Mouse (Mus musculus): ENCODE results near the gene Lrmda.

The Lrmda gene

DNA sequence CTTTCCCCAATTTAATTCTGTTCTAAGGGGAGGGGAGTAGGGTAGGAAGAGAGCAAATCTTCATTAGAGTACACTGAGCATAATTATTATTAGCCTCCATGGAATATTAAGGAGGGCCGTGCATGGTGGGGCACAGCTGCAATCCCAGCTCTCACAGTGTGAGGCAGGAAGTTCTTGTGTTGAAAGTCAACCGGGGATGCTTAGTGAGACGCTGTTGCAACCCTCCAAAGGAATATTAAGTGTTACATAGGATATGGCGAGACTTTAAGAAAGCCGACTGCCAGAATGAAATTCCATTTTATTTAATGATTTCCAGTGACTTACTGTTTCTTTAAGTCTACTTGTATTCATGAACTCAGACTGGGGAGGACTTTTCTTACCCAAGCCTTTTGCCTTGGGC, 23.9 kb downstream of the Lrmda start:
- DNase-seq (ENCODE audit: low spot score) = no peak

DNA sequence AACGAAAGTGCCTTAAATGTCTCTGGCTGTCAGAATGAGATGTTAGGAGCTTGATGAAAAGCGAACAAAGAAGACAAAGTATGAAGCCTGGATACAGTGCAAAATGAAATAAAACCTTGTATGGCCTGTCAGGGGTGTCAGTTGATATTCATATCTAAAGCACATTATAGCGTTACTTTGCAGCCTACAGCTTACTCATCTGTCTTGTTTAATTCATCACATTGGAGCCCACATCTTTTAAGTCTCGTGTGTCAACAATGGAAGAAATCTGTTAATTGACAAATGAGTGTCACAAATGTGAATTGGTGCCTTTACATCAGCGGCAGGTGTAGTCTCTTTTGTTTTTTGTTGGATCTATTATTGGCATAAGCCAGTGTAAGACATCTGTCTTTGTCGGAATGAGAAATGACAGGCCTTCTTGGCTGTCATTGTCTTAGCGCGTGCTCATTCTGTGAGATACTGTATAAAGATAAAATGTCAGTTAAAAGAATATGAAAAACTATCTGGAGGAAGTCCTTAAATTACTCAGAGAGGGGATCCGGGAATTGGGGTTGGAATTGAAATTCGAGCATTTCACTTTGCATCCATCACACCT, 26.8 kb downstream of the Lrmda start:
- DNase-seq (ENCODE audit: low spot score) = no peak

DNA sequence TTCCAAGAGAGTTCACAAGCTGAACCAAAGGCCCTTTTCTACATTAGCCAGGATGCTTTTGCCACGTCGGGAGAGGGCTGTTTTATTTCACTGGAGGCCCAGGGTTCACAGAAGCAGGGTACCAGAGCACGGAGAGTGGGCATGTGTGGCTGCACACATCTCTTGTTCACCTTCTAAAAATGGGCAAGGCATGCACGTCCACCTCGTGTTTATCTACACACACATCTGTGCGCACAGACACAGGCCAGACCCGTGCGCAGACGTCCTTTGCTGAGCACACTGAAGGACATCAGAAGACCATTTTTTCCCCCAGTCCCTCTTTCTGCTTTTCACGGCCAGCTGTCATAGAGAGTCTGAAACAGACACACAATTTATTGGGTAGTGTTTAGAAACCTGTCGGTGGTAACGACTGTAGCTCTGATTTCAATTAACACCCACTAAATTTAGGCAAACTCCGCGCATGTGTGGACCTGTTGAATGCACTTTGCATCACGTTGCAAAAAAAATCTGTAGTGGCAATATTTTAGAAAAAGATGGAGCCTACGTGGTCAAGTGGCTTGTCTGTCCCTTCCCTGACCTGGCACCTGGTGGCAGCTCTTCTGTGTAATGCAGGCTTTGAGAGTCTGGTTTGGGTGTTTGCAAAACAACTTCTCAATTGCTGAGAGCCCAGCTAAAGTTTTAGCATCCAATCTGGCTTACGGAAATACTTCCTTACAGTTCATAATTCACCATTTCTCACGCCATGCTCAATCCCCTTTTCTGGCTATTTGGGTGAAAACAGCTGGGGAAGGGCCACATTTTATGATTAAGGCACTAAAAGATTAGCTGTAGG, 28.8 kb downstream of the Lrmda start:
- DNase-seq (ENCODE audit: low spot score) = no peak

DNA sequence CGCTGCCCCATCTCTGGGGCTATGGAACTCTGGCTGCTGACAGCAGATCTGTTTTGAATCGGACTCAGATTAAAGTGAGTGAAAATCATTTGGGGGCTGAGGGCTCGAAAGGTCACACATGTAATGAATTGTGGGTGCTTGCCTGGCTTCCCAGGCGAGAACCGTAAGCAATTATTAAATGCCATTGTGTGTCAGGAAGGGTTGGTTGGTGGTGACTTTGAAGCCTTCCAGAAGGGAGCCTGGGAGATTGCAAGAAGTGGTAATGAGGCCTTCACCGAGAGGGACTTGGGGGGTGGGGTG, 29.3 kb downstream of the Lrmda start:
- no peak for DNase-seq (ENCODE audit: low spot score)

DNA sequence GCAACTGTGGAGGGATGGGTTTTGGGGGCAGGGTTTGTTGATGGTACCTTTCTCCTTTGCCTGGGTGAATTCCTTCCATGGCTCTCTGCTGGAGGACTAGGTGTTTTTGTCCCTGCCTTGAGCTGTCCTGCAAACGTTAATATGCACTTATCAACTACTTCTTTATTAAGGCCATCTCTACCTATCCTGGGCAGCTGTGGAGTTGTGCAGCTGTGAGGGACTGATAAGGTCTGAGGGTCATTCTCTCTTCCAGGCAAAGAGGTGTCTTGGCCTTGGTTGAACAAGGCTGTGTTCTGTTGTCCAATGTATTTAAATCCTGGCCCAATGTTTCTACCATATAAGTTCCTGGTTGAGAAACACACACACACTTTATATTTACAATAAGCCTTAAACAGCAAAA, 29.8 kb downstream of the Lrmda start:
- peak; percentile 4 for DNase-seq (ENCODE audit: low spot score)

DNA sequence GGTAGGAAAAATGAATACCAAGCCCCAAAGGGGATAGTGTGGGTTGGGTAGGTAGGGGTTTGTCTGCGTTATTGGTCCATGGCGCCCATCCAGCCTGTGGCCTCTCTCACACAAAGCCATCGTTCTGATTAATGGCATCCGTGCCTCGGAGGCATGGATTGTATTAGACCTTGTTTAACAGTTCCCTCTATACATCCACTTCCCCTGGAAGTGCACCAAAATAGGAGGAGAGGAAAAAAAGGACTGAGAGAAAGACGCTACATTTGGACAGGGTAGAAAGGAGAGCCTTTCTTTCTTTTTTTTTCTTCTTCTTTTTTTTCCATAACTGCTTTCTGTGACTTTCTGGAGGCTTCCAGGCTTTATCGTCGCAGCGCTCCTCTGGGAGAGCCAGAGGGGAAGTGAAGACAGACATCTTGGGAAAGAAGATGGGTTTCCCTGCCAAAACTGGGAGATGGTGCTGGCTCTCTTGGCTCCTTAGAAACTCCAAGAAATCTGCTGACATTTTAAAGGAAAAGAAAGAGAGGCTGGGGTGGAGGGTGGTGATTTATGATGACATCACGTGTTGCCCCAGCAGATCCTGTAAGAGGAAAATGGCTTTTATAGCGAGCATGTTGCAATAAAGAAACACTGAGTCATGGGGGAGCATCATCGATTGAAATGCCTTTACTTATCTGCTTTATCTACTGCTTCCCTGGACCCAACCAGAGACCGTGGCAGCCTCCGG, 32.6 kb downstream of the Lrmda start:
- DNase-seq (ENCODE audit: low spot score) = no peak

DNA sequence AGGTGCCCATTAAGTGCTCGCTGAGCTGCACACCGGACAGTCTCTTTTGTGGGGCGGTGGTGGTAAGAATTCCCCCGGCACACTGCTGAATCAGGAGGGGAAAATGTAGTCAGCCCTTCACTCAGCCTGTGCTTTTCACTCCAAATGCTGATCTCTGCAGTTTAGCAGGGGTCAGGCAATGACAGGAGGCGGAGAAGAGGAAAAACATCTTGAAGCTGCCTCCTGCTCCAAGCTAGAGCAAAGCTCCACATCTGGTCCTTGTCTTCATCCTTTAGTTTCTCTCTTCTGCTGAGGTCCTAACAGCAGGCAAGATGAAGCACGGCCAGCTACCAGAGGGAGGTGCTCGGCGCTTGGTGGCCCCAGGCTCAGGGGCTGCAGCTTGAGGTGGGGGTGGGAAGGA, 36.1 kb downstream of the Lrmda start:
- DNase-seq (ENCODE audit: low spot score) = no peak

DNA sequence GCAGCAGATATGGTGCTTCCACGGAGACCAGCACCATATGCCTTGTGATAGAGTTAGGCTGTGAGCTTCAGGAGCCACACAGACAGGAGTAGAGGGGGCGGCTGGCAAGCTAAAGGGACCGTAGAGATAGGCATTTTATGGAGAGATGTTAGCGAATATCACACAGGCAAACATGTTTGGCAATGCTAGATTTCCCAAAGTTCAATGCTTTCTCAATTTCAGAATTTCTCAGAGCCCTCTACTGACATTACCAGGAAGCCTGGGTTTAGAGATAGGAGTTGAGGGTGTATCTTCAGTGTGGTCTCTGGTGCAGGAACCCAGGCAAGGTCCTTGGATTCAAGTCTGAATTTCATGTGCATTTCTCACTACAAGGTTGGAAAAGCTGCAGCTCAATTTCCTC, 36.7 kb downstream of the Lrmda start:
- DNase-seq (ENCODE audit: low spot score) = no peak

DNA sequence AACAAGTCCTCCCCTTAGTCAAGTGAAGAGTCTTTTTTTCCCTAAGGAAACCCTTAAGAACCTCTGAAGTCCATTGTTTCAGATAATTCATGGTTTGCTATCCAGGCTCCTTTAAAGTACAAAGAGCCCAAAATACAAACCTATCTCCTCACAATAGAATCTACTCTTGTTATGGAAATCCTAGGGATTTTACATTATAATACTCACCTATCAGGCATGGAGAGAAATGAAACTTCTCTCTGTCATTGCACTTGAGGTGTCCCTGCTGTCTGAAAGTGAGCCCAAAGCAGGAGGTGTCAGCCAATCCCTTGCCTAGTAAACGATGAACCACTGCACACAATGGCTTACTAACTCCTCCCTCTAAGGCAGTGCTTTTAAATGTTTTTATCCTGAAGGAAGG, 39.2 kb downstream of the Lrmda start:
- DNase-seq (ENCODE audit: low spot score) = no peak

DNA sequence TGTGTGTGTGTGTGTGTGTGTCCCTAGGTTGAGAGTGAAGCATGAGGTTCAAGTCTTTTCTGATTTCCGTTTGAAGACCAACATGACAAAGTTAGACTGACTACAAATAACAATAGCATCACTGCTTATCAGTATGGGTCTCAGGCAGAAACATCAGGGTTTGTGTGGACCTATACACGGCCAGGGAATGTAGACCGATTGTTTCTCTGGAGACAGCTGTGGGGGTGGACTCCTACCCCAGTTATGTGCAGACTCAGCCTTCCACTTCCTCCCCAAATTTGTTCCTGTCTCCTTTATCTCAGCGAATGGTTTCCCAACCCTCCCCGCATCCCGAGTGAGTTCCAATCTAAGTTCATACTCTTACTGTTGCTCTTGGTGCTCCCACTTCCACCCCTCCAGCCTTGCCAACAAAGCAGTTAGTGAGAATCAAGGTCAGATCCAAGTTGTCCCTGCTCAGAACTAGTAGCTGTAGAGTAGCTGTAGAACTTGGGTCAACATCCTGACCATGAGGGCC, 39.9 kb downstream of the Lrmda start:
- no peak for DNase-seq (ENCODE audit: low spot score)

DNA sequence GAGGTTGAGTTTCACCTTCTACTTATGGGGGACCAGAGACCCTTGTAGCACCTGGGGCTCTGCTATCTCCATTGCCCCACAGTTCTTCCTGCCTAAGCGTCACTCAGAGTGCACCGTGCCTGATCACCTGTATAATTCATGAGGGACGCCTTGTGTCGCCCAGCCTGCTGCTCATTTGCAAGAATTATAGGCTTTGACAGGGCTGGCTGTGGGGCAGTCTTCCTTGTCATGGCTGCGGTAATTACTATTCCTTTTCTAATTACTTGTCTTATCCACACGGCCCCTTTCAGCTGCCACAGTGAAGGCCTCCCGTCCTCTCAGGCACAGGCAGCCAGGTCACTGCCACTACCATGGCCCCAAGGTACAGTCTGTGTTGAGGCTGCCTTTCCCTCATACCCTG, 41.3 kb downstream of the Lrmda start:
- no peak for DNase-seq (ENCODE audit: low spot score)

DNA sequence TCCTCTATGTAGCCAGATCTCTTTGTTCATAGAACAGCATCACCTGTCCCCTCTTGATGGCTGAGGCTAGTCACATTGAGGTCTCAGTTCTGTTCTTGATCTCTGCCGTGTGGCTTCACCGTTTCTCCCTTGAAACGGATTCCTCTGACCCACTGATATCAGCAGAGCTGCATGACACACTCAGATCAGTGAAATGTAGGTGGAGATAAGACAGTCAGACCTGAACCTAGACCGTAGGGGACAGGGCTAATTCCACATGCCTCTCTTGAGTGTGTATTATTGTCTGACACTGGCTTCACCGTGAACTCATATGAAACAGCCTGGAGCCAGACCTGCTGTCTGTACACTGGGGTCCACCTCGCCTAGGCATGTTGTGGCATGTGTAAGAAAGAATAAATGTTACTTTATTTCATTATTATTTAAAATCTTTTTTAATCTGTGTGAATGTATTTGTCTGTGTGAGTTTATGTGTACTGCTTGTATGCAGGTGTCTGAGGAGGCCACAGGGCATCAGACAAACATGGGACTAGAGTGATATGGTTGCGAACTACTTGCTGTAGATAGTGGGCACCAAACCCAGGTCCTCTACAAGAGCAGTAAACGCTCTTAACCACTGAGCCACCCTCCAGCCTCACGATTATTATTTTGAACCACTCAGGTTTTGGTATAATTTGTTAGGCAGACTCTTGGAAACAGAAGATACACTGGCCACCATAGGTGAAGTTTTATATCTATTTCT, 42.8 kb downstream of the Lrmda start:
- DNase-seq (ENCODE audit: low spot score) = no peak

DNA sequence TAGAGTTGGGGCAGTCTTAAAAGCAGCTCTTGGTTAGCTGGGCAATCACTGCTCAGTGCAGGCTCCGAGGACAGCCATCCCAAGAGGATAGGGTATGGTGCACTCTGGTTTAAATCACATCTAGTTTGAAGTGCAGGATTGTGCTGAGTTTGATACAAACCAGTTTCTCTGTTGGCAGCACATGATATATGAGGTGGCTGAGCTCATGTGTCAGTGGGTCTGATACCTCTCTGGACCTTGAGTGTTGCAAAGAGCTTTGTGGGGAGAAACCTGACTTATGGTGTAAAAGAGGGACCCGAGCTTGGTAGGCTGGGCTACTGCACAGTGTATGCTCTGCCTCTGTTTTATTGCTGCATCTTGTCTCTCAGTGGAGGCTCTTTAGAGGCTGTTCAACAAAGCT, 49.7 kb downstream of the Lrmda start:
- no peak for DNase-seq (ENCODE audit: low spot score)

DNA sequence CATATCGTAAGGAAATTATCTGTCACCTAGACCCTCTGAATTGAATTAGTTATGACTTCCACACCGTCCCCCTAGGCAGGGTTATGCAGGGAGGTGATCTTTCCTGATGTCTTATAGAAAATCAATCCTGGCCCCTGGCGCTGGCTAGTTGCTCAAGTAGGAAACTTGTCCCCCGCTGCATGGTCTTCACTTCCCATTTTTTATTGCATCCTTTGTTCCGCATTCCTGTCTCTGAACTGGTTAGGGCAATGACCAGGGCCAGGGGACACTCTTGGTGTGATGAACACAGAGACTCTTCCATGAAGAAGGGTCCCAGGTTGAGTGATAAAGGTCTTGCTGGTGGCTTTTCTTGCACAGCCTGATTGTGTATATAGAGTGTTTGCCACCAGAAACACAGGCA, 53.9 kb downstream of the Lrmda start:
- DNase-seq (ENCODE audit: low spot score) = no peak

DNA sequence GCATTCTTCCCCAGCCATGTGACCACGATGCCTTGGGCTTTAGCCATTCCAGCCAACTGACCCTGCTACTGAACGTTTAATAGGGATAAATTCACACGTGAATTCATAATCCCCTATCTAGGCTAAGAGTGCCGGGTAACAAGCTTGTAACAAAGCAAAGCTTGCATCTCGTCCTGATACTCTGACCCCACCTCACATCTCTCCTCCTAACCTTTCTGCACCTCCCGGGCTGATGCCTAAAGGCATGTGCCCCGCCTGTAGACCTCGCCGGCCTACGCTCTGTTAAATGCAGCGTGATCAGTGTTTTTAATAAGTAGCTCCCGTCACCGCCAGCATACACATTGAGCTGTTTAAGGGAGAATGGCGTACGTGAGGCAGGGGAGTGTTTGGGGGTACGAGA, 54.7 kb downstream of the Lrmda start:
- no peak for DNase-seq (ENCODE audit: low spot score)

DNA sequence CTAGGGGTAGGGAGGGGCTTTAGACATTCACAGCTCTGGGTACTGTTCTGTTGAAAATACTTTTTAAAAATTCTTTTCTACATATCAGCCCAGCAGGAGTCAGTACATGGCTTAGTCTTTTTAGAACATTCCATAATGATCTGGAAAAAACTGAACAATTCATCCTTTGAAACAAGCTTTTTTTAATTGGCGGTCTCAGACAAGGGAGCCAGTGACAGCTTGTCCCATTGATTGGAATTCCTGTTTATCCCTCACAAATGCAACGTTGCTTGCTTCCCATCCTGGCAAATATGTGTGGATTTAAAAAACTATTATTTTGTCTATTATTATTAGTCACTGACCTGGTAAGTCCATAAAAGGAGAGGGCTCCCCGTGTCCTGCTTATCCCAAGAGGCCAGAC, 64.4 kb downstream of the Lrmda start:
- no peak for DNase-seq (ENCODE audit: low spot score)

DNA sequence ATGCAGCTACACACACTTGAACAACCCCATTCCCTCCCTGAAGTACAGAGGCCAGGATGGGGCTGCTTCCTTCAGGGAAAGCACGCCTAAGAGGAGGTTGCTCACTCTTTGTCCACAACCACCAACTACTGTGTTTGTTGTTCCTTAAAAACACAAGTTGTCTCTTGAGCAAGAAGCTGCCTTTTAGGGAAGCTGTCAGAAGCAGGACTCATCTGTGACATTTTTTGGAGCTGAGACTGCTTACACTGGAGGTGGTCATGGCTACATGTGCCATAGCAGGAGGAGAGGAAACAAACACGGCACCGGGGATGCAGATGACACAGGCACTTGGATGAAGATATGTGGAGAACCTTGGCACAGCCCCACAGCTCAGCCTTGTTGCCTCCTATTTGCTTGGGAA, 65.9 kb downstream of the Lrmda start:
- no peak for DNase-seq (ENCODE audit: low spot score)

DNA sequence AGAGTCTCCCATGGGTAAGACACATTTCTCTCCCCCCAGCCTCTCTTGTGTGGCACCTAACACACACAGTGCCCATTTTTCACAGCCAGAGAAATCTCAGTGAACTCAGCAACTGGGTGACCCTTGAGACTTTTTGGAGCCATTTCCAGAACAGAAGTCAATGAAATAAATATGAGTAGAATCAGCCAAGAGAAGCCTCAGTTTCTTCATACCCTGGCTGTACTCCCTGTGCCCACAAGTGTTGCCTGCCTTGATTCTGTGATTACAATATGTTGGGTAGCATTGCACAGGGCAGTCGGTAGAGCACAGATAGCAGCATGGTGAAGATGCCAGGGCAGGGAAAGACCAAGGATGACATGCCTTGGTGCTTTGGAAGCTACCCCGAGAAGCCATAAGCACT, 69.1 kb downstream of the Lrmda start:
- no peak for DNase-seq (ENCODE audit: low spot score)

DNA sequence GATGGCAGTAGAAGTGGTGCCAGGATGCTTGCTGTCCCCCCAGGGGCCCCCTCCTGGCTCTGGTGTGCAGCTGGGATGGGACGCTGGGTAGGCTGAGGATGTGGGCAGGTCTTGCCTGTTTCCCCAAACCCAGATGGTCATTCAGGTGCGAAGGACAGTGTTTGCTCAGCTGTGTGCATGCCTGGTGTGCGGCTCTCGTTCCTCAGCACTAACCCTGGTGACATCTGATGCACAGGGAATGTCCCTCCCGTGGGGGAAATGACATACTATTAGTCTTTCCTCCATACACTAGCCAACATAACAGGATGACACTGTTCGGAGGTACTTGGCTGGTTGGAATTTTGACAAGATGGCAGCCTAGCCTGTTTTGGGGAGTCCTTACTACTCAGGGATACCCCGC, 69.8 kb downstream of the Lrmda start:
- no peak for DNase-seq (ENCODE audit: low spot score)

DNA sequence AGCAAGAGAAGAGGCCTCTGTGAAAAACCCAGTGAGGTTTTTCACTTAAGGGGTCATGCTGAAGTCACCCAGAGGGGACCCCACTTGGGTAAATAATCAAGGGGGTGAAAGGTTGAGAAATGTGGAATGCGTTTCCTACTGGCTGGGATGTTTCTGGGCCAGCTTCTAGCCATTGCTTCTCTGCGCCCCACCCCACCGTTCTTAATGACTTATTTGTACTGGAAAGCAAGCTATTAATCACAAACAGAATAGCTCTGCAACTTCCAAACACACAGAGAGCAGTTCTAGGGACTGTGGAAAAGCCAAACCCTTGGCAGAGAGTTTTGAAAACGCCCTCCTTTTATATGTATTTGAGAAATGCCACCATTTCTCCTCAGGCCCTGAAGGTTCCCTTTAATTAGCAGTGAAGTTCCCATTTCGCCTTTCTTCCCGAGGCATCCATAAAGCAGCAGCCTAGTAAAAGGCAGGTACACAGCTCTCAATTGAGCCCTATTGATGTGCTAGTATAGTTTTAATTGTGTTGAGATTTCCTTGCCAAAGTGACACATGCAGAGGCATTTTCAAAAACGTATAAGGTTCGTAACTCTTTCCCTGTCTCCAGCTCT, 70.5 kb downstream of the Lrmda start:
- DNase-seq (ENCODE audit: low spot score) = no peak

DNA sequence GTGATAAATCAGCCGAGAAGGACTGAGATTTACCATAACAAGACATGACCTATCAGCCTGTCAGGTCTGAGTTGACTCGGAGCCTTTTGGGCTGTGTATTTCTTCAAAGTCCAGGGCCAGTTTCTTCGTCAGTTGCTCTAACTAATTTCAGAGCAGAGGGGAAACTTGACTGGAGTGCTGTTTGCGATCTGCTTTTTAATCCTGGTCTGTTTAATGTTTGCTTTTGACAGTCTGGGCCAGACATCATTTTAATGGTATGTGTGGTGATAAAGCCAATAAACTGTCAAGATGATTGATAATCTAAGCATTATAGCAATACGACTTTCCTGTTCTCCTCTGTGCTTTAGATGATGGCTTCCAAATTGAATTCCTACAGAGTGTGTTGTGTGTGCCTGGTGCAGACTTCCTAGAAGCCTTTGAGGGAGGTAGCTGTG, 71.3 kb downstream of the Lrmda start:
- DNase-seq (ENCODE audit: low spot score) = no peak

DNA sequence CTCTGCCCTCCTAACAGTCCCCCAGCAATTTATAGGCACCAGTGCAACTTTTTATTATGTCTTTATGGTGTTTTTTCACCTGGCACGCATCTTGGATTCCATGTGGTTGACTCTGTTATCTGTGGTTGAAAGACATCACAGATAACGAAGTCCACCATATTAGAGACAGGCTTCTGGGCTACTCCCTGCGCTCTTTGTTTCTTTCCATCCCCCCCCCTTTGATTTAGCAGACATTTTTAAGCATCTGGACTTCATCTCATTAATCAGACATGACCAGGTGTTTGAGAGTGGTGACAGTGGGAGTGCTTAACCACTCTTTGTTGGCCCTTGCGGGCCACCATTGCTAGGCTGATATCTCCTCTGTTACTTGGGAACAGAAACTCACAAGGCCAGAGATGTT, 71.8 kb downstream of the Lrmda start:
- no peak for DNase-seq (ENCODE audit: low spot score)

Data from spleen, adult 12 weeks (tissue).